Mouse (Mus musculus) midbrain, postnatal 0 days (tissue): ENCODE results near the gene Tmem132a. TPM values are rescaled to one million over a fixed set of nuclear protein-coding genes. Genes with fewer than 3 reads are reported as not detected.
A peak's percentile ranks its signal among the peaks of the same experiment; 100 is the strongest.

Source experiments
- ATAC-seq: fragments of 200-750 bp; cut with Nextera tagmentation; 2 replicates; pipeline ENCODE4 v1.8.0; 2017; ENCODE audit warnings: moderate number of reproducible peaks, mild to moderate bottlenecking, moderate TSS enrichment, moderate library complexity; ENCODE audit not compliant: low FRiP score
- DNase-seq: peaks from one replicate; pipeline ENCODE4 v3.0.0-alpha.2; 2015; ENCODE audit warnings: low spot score
- H3K27ac ChIP-seq: fragments of 300-500 bp; sonication (generic); 2 replicates; pipeline ENCODE4 v1.5.1; 2014; ENCODE audit warnings: low read depth, mild to moderate bottlenecking, low read length, mixed read lengths
- H3K27me3 ChIP-seq: fragments of 300-500 bp; sonication (generic); 2 replicates; pipeline ENCODE4 v1.6.1; 2014; ENCODE audit warnings: low read length, control low read depth, mixed read lengths; ENCODE audit not compliant: insufficient read depth
- H3K36me3 ChIP-seq: fragments of 300-500 bp; sonication (generic); 2 replicates; pipeline ENCODE4 v1.6.1; 2014; ENCODE audit warnings: low read length, control low read depth, mixed read lengths; ENCODE audit not compliant: insufficient read depth
- H3K4me1 ChIP-seq: fragments of 300-500 bp; sonication (generic); 2 replicates; pipeline ENCODE4 v1.6.1; 2014; ENCODE audit warnings: mild to moderate bottlenecking, control low read depth, antibody characterized with exemption, low read length, mixed read lengths; ENCODE audit not compliant: insufficient read depth
- H3K4me2 ChIP-seq: fragments of 300-500 bp; sonication (generic); 2 replicates; pipeline ENCODE4 v1.6.1; 2014; ENCODE audit warnings: low read depth, mild to moderate bottlenecking, low read length, mixed read lengths; ENCODE audit not compliant: poor library complexity, severe bottlenecking
- H3K4me3 ChIP-seq: fragments of 300-500 bp; sonication (generic); 2 replicates; pipeline ENCODE4 v1.5.1; 2014; ENCODE audit warnings: low read depth, mild to moderate bottlenecking, low read length, moderate library complexity
- H3K9ac ChIP-seq: fragments of 300-500 bp; sonication (generic); replicated peaks from 2 replicates; pipeline ENCODE4 v1.6.1; 2014; ENCODE audit warnings: mild to moderate bottlenecking, low read length, moderate library complexity, mixed read lengths; ENCODE audit not compliant: poor library complexity, severe bottlenecking
- H3K9me3 ChIP-seq: fragments of 300-500 bp; sonication (generic); 2 replicates; pipeline ENCODE4 v1.6.1; 2016; ENCODE audit warnings: low read length, control low read depth
- CTCF ChIP-seq: IDR thresholded peaks from 2 replicates; pipeline ENCODE4 v1.5.1; 2016; ENCODE audit warnings: antibody characterized with exemption, mild to moderate bottlenecking
- WGBS: fragments of 180-500 bp; shearing (Covaris S2); extraction: QIAGEN DNeasy Blood & Tissue Kit; methylation state at CpG from one replicate; pipeline ENCODE4 v1.1.7; 2014; 5-methylcytosine and 5-hydroxymethylcytosine counted together
- polyA plus RNA-seq: library from polyadenylated mRNA; unstranded; fragments of >200 nt; fragmentation: Nextera tagmentation; extraction: Ambion mirVana; gene quantifications from 2 replicates; pipeline ENCODE4 v1.2.1, GENCODE M21; 2015
- total RNA-seq: library from RNA; depleted of rRNA; stranded (reverse); fragments of >200 nt; gene quantifications from 2 replicates; pipeline ENCODE4 v1.2.3, GENCODE M21; 2014

The Tmem132a gene
- total and polyA plus RNA-seq, 2 experiments from 2014 or later = 207 to 429 TPM

- WGBS = under 1% methylated on average over 49 of the region's 49 CpGs
These were observed 11.8 kb upstream of the Tmem132a start, which contains the start of gene Tmem109 for GRCm38 (mm10) chr19:10881426-10882154. Tmem109 (minus strand) TSS chr19:10882001.

DNA sequence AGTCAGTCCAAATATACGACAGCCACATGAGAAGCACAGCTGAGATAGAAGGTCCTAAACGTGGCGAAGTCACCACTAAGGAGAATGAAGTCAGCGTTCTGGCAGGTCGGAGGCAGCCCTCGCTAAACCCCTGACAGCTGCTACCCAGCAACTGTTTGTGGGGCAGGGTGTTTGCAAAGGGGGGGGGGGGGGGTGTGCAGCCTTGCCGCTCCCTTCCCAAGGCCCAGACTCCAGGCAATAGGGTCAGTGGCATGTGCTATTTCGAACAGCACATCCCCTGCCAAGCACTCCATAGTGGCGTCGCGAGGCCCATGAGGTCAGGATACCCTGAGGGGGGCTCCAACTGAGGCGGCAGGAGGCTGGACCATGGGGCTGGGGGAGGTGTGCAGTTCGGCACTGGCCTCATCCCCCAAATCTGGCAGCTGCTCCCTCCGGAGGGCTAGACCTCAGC is 11.3 kb upstream of the Tmem132a start:
- no peaks in the 10 kb centered on the region for H3K27me3 ChIP-seq
- peak overlapping the region; percentile 81 for H3K4me2 ChIP-seq
- no peaks in the 10 kb centered on the region for H3K36me3 ChIP-seq
- H3K9me3 ChIP-seq = no peaks in the 10 kb centered on the region
- TF ChIP-seq CTCF = no peak
- H3K4me3 ChIP-seq = peak overlapping the region; percentile 66
- DNase-seq (peak; percentile 20), ATAC-seq (no peak; the same call in none of the 2 replicates)
- WGBS = 1% methylated on average over 13 of the region's 14 CpGs
- H3K4me1 ChIP-seq = peaks cover 8% of the 10 kb centered on the region
- H3K27ac ChIP-seq = peak overlapping the region; percentile 99
- peak overlapping the region; percentile 76 for H3K9ac ChIP-seq

More at GRCm38 (mm10) chr19:10881426-10882154, 11.8 kb upstream of the Tmem132a start, which contains the start of gene Tmem109:
- Histone ChIP-seq H3K4me3 (peak within 1 kb of the TSS; percentile 66), H3K27me3 (no peaks in the 10 kb centered on the region), H3K9ac (peak within 1 kb of the TSS; percentile 76), H3K4me1 (peaks cover 8% of the 10 kb centered on the region), H3K4me2 (peak within 1 kb of the TSS; percentile 81), H3K27ac (peak within 1 kb of the TSS; percentile 99), H3K9me3 (no peaks in the 10 kb centered on the region), H3K36me3 (no peaks in the 10 kb centered on the region)
- peak; percentile 61 for TF ChIP-seq CTCF
- DNase-seq (peak; percentile 99), ATAC-seq (peak; percentile 93)

DNA sequence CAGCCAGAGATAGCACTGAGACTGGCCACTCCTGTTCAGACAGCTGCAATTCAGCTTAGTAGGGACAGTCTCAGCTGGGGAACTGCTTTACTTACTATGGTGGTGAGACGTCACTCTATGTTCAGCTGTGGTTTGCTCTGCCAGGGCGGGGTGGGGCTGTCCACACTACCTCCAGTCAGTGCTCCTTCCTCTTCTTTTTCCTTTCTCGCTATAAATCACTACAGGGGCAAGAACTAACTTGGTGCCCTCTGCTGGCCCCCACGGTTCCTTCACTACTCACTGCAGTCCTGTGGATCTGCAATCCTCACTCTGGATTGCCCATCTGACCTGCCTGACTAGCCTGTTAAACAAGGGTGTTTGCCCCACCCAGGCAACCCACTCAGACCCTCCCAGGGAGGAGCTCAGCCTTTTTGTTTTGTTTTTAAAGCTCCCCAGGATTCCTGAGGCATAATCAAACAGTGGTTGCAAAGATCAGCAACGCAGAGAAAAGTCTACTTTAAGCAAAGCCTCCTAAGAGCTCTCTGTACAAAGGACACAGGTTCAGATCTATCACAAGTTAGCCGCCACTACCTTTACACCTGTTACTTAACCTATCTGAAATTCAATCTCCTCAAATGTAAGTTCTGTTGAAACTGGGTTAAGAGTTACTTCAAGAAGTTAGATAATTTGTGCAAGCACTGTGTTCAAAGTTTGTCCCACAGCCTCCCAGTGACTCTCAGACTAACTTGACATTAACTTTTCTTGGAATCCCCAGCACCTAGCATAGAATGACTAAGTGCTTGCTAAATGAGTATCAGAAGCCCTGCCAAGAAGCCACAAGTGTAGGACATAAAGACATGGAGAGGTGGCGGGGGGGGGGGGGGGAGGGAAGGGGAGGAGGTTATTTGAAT is 10.6 kb upstream of the Tmem132a start:
- Histone ChIP-seq H3K4me1 (peaks cover 8% of the 10 kb centered on the region), H3K9me3 (no peaks in the 10 kb centered on the region), H3K4me3 (peak overlapping the region; percentile 66), H3K9ac (peak overlapping the region; percentile 76), H3K27me3 (no peaks in the 10 kb centered on the region), H3K36me3 (no peaks in the 10 kb centered on the region), H3K4me2 (peak overlapping the region; percentile 81), H3K27ac (peak overlapping the region; percentile 32)
- 41% methylated on average over 6 of the region's 7 CpGs for WGBS
- DNase-seq (peak; percentile 32), ATAC-seq (no peak)
- TF ChIP-seq CTCF = peak; percentile 51

- H3K9me3 ChIP-seq = no peaks in the 10 kb centered on the region
- DNase-seq (no peak), ATAC-seq (no peak)
- no peak overlapping the region for H3K4me3 ChIP-seq
- 91% methylated on average over 7 of the region's 7 CpGs for WGBS
- H3K27ac ChIP-seq = no peak overlapping the region
- H3K36me3 ChIP-seq = peaks cover 7% of the 10 kb centered on the region; the same call in 1 of the 2 replicates
- no peaks in the 10 kb centered on the region for H3K27me3 ChIP-seq
- no peak for TF ChIP-seq CTCF
- no peak overlapping the region for H3K9ac ChIP-seq
- H3K4me1 ChIP-seq = peaks cover 8% of the 10 kb centered on the region
- no peak overlapping the region for H3K4me2 ChIP-seq
These were observed 8.6 kb upstream of the Tmem132a start for GRCm38 (mm10) chr19:10878201-10878837.

- H3K36me3 ChIP-seq = peaks cover 31% of the 10 kb centered on the region
- peaks cover 9% of the 10 kb centered on the region; the same call in 1 of the 2 replicates for H3K4me1 ChIP-seq
- no peak overlapping the region for H3K4me3 ChIP-seq
- no peak overlapping the region for H3K9ac ChIP-seq
- ATAC-seq (no peak), DNase-seq (no peak)
- H3K9me3 ChIP-seq = no peaks in the 10 kb centered on the region
- H3K4me2 ChIP-seq = no peak overlapping the region
- H3K27ac ChIP-seq = no peak overlapping the region
- no peaks in the 10 kb centered on the region for H3K27me3 ChIP-seq
- TF ChIP-seq CTCF = no peak
- WGBS = 84% methylated on average over 14 of the region's 14 CpGs
These were observed 1.7 kb upstream of the Tmem132a start for GRCm38 (mm10) chr19:10871328-10871961.
